Mouse (Mus musculus): ENCODE measurements around the gene Abhd14a. TPM values are rescaled to one million over a fixed set of nuclear protein-coding genes. Genes with fewer than 3 reads are reported as not detected.

The Abhd14a gene
- polyA plus RNA-seq, 1 experiment from 2014 or later: 21.7 TPM

- Histone ChIP-seq H3K27me3 (replicated peaks; ENCODE audit: insufficient read depth, low read length) (no peaks in the 10 kb centered on the region), H3K4me2 (replicated peaks; ENCODE audit: low read depth, low read length) (peak within 1 kb of the TSS; percentile 77), H3K36me3 (ENCODE audit: insufficient read depth, low read length) (peaks cover 14% of the 10 kb centered on the region; the same call in 1 of the 2 replicates), H3K27ac (ENCODE audit: low read length) (peak within 1 kb of the TSS; percentile 95), H3K4me3 (ENCODE audit: low read depth, low read length) (peak within 1 kb of the TSS; percentile 83), H3K4me1 (ENCODE audit: insufficient read depth, low read depth, low read length) (peaks cover 11% of the 10 kb centered on the region; the same call in 1 of the 2 replicates), H3K9me3 (ENCODE audit: low read length) (no peaks in the 10 kb centered on the region), H3K9ac (replicated peaks; ENCODE audit: low read depth) (peak within 1 kb of the TSS; percentile 99)
- ATAC-seq (peak; percentile 96), DNase-seq (ENCODE audit: low spot score) (peak; percentile 98)
- WGBS: under 1% methylated on average over 54 of the region's 55 CpGs
- TF ChIP-seq CTCF (IDR thresholded peaks at IDR 0.05): no peak
- peak; percentile 71 for TF ChIP-seq EP300 (IDR thresholded peaks at IDR 0.05)
Measured at GRCm38 (mm10) chr9:106429221-106430014, 18.1 kb downstream of the Abhd14a start, which contains the start of gene Rpl29. Rpl29 (plus strand) TSS chr9:106429454.

GRCm38 (mm10) chr9:106428719-106429220 is 18.7 kb downstream of the Abhd14a start:
- peak overlapping the region; percentile 95 for H3K27ac ChIP-seq (ENCODE audit: low read length)
- H3K9me3 ChIP-seq (ENCODE audit: low read length): no peaks in the 10 kb centered on the region
- ATAC-seq (peak; percentile 60), DNase-seq (ENCODE audit: low spot score) (peak; percentile 57)
- H3K4me1 ChIP-seq (ENCODE audit: insufficient read depth, low read depth, low read length): peaks cover 11% of the 10 kb centered on the region; the same call in 1 of the 2 replicates
- peaks cover 14% of the 10 kb centered on the region; the same call in 1 of the 2 replicates for H3K36me3 ChIP-seq (ENCODE audit: insufficient read depth, low read length)
- peak overlapping the region; percentile 56 for H3K9ac ChIP-seq (replicated peaks; ENCODE audit: low read depth)
- H3K4me3 ChIP-seq (ENCODE audit: low read depth, low read length): peak overlapping the region; percentile 83
- no peaks in the 10 kb centered on the region for H3K27me3 ChIP-seq (replicated peaks; ENCODE audit: insufficient read depth, low read length)
- H3K4me2 ChIP-seq (replicated peaks; ENCODE audit: low read depth, low read length): peak overlapping the region; percentile 75
- TF ChIP-seq CTCF (IDR thresholded peaks at IDR 0.05): peak; percentile 31; the same call in 1 of the 2 replicates
- no peak for TF ChIP-seq EP300 (IDR thresholded peaks at IDR 0.05)
- WGBS: 5% methylated on average over 11 of the region's 11 CpGs

- H3K4me2 ChIP-seq (replicated peaks; ENCODE audit: low read depth, low read length): peak overlapping the region; percentile 42
- H3K4me1 ChIP-seq (ENCODE audit: insufficient read depth, low read depth, low read length): peaks cover 13% of the 10 kb centered on the region; the same call in 1 of the 2 replicates
- DNase-seq (ENCODE audit: low spot score) (peak; percentile 93), ATAC-seq (peak; percentile 84)
- H3K27ac ChIP-seq (ENCODE audit: low read length): no peak overlapping the region
- WGBS: 0% methylated on average over 3 of the region's 3 CpGs
- H3K9me3 ChIP-seq (ENCODE audit: low read length): no peaks in the 10 kb centered on the region
- no peaks in the 10 kb centered on the region for H3K36me3 ChIP-seq (ENCODE audit: insufficient read depth, low read length)
- H3K9ac ChIP-seq (replicated peaks; ENCODE audit: low read depth): no peak overlapping the region
- no peak for TF ChIP-seq EP300 (IDR thresholded peaks at IDR 0.05)
- peak; percentile 97 for TF ChIP-seq CTCF (IDR thresholded peaks at IDR 0.05)
- no peak overlapping the region for H3K4me3 ChIP-seq (ENCODE audit: low read depth, low read length)
- H3K27me3 ChIP-seq (replicated peaks; ENCODE audit: insufficient read depth, low read length): no peaks in the 10 kb centered on the region
Measured at GRCm38 (mm10) chr9:106421865-106422160, 25.7 kb downstream of the Abhd14a start.

GRCm38 (mm10) chr9:106421033-106421864 is 26.2 kb downstream of the Abhd14a start:
- Histone ChIP-seq H3K27me3 (replicated peaks; ENCODE audit: insufficient read depth, low read length) (no peaks in the 10 kb centered on the region), H3K9ac (replicated peaks; ENCODE audit: low read depth) (no peak overlapping the region), H3K4me3 (ENCODE audit: low read depth, low read length) (no peak overlapping the region), H3K27ac (ENCODE audit: low read length) (no peak overlapping the region), H3K36me3 (ENCODE audit: insufficient read depth, low read length) (no peaks in the 10 kb centered on the region), H3K4me1 (ENCODE audit: insufficient read depth, low read depth, low read length) (peaks cover 13% of the 10 kb centered on the region; the same call in 1 of the 2 replicates), H3K4me2 (replicated peaks; ENCODE audit: low read depth, low read length) (peak overlapping the region; percentile 42), H3K9me3 (ENCODE audit: low read length) (no peaks in the 10 kb centered on the region)
- DNase-seq (ENCODE audit: low spot score) (peak; percentile 21), ATAC-seq (peak; percentile 16)
- TF ChIP-seq EP300 (IDR thresholded peaks at IDR 0.05) (no peak), CTCF (IDR thresholded peaks at IDR 0.05) (no peak)
- 18% methylated on average over 17 of the region's 18 CpGs for WGBS

GRCm38 (mm10) chr9:106420608-106421007 is 26.9 kb downstream of the Abhd14a start:
- Histone ChIP-seq H3K27ac (ENCODE audit: low read length) (no peak overlapping the region), H3K36me3 (ENCODE audit: insufficient read depth, low read length) (no peaks in the 10 kb centered on the region), H3K4me1 (ENCODE audit: insufficient read depth, low read depth, low read length) (peaks cover 13% of the 10 kb centered on the region; the same call in 1 of the 2 replicates), H3K4me3 (ENCODE audit: low read depth, low read length) (no peak overlapping the region), H3K9me3 (ENCODE audit: low read length) (no peaks in the 10 kb centered on the region), H3K4me2 (replicated peaks; ENCODE audit: low read depth, low read length) (no peak overlapping the region), H3K27me3 (replicated peaks; ENCODE audit: insufficient read depth, low read length) (no peaks in the 10 kb centered on the region), H3K9ac (replicated peaks; ENCODE audit: low read depth) (no peak overlapping the region)
- DNase-seq (ENCODE audit: low spot score) (no peak), ATAC-seq (no peak)
- TF ChIP-seq EP300 (IDR thresholded peaks at IDR 0.05) (no peak), CTCF (IDR thresholded peaks at IDR 0.05) (no peak)
- 8% methylated on average over 2 of the region's 2 CpGs for WGBS

All from lung, postnatal 0 days (tissue).